Mouse (Mus musculus) midbrain, embryonic 12.5 days (tissue): Measurements from ENCODE around the gene Cox6a1. TPM values are rescaled to one million over a fixed set of nuclear protein-coding genes. Genes with fewer than 3 reads are reported as not detected.

Source experiments
- ATAC-seq: fragments of 200-750 bp; cut with Nextera tagmentation; 2 replicates; pipeline ENCODE4 v1.8.0; 2017; ENCODE audit warnings: low read depth, moderate TSS enrichment, moderate library complexity; ENCODE audit not compliant: low FRiP score
- H3K27ac ChIP-seq: fragments of 300-500 bp; sonication (generic); replicated peaks from 2 replicates; pipeline ENCODE4 v1.5.1; 2016; ENCODE audit warnings: mild to moderate bottlenecking
- H3K27me3 ChIP-seq: fragments of 300-500 bp; sonication (generic); 2 replicates; pipeline ENCODE4 v1.6.1; 2016; ENCODE audit warnings: mild to moderate bottlenecking
- H3K36me3 ChIP-seq: fragments of 300-500 bp; sonication (generic); 2 replicates; pipeline ENCODE4 v1.6.1; 2016
- H3K4me1 ChIP-seq: fragments of 300-500 bp; sonication (generic); 2 replicates; pipeline ENCODE4 v1.6.1; 2016
- H3K4me2 ChIP-seq: fragments of 300-500 bp; sonication (generic); replicated peaks from 2 replicates; pipeline ENCODE4 v1.6.1; 2016; ENCODE audit warnings: mild to moderate bottlenecking, moderate library complexity
- H3K4me3 ChIP-seq: fragments of 300-500 bp; sonication (generic); 2 replicates; pipeline ENCODE4 v1.5.1; 2016; ENCODE audit warnings: mild to moderate bottlenecking
- H3K9ac ChIP-seq: fragments of 300-500 bp; sonication (generic); replicated peaks from 2 replicates; pipeline ENCODE4 v1.6.1; 2016; ENCODE audit warnings: mild to moderate bottlenecking, moderate library complexity
- H3K9me3 ChIP-seq: fragments of 300-500 bp; sonication (generic); 2 replicates; pipeline ENCODE4 v1.6.1; 2016; ENCODE audit warnings: mild to moderate bottlenecking
- WGBS: fragments of 180-500 bp; shearing (Covaris S2); methylation state at CpG from one replicate; pipeline ENCODE4 v1.1.7; 2016; 5-methylcytosine and 5-hydroxymethylcytosine counted together
- polyA plus RNA-seq: library from polyadenylated mRNA; unstranded; fragments of >200 nt; fragmentation: Nextera tagmentation; extraction: Ambion mirVana; gene quantifications from 2 replicates; pipeline ENCODE4 v1.2.1, GENCODE M21; 2016

Gene Cox6a1
- polyA plus RNA-seq, 1 experiment from 2014 or later = 768 TPM

- WGBS = 38% methylated on average over 9 of the region's 9 CpGs
- H3K4me3 ChIP-seq = no peak overlapping the region
- H3K9ac ChIP-seq = no peak overlapping the region
- no peak overlapping the region for H3K4me2 ChIP-seq
- H3K27me3 ChIP-seq = no peaks in the 10 kb centered on the region
- 0 out of 2 replicates have a peak, but pooled peaks have one; percentile 23 for ATAC-seq
- H3K27ac ChIP-seq = peak overlapping the region; percentile 65
- no peaks in the 10 kb centered on the region for H3K9me3 ChIP-seq
- peaks cover 23% of the 10 kb centered on the region for H3K4me1 ChIP-seq
- no peaks in the 10 kb centered on the region for H3K36me3 ChIP-seq
Measured at GRCm38 (mm10) chr5:115371736-115372135, 23.0 kb upstream of the Cox6a1 start.

GRCm38 (mm10) chr5:115364782-115365181 is 16.0 kb upstream of the Cox6a1 start:
- WGBS = 85% methylated on average over 4 of the region's 4 CpGs
- no peak overlapping the region for H3K27ac ChIP-seq

DNA sequence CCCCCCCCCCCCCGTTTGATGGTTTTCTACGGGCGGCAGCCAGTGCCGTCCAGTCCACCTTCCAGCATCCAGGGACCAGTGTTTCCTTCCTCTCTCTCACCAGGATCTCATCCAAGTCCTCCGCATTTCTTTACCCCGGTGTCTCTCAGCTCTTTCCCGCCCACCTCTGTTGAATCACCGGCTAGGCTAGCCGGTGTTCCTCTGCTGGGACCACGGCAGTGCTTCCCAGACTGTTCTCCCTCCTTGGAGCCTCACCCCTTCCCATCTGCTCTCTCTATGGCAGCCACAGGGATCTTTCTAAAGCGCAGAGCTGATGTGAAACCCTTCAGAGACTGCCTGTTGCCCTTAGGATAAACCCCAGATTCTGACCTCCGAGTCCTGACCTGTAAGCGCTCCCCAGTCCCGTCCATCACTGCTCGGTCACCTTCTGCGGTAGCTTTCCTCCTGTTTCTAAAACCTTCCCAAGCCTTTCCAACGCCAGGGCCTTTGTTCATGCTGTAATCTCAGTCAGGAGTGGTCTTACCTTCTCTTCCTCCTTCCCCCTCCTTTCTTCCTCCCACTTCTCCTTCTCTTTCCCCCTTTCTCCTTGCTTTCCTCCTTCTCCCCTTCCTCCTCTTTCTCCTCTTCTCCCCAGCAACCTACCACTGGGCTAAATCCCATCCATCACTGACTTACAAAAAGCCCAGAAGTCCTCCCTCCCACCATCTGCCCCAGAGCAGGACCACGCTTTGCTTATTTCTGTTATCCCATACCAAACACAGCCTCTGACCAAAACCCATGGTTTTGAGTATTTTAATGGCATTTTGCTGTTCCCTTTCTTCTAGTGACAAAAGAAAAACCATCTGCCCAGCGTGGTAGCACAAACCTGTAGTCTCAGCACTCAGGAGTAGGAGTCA is 14.3 kb upstream of the Cox6a1 start:
- no peak overlapping the region for H3K4me3 ChIP-seq
- H3K27ac ChIP-seq = peak overlapping the region; percentile 70
- no peak overlapping the region; the same call in 1 of the 2 replicates for H3K4me2 ChIP-seq
- H3K27me3 ChIP-seq = no peaks in the 10 kb centered on the region
- H3K9me3 ChIP-seq = no peaks in the 10 kb centered on the region
- H3K36me3 ChIP-seq = no peaks in the 10 kb centered on the region
- WGBS = 17% methylated on average over 19 of the region's 19 CpGs
- peaks cover 17% of the 10 kb centered on the region for H3K4me1 ChIP-seq
- ATAC-seq = no peak
- H3K9ac ChIP-seq = no peak overlapping the region

More at GRCm38 (mm10) chr5:115364782-115365181, 16.0 kb upstream of the Cox6a1 start:
- Histone ChIP-seq H3K36me3 (no peaks in the 10 kb centered on the region), H3K4me2 (no peak overlapping the region), H3K27me3 (no peaks in the 10 kb centered on the region), H3K9me3 (no peaks in the 10 kb centered on the region), H3K4me1 (peaks cover 14% of the 10 kb centered on the region), H3K4me3 (no peak overlapping the region), H3K9ac (no peak overlapping the region)
- no peak for ATAC-seq

- Histone ChIP-seq H3K27me3 (no peaks in the 10 kb centered on the region), H3K36me3 (no peaks in the 10 kb centered on the region), H3K27ac (0 out of 2 replicates have a peak overlapping the region, but pooled peaks have one; percentile 35), H3K9me3 (no peaks in the 10 kb centered on the region), H3K4me2 (no peak overlapping the region), H3K9ac (no peak overlapping the region), H3K4me1 (peaks cover 17% of the 10 kb centered on the region), H3K4me3 (no peak overlapping the region)
- no peak for ATAC-seq
- 47% methylated on average over 7 of the region's 7 CpGs for WGBS
Measured at GRCm38 (mm10) chr5:115362216-115362615, 13.4 kb upstream of the Cox6a1 start.

GRCm38 (mm10) chr5:115359851-115360372 is 11.1 kb upstream of the Cox6a1 start:
- H3K9me3 ChIP-seq = no peaks in the 10 kb centered on the region
- no peak for ATAC-seq
- H3K36me3 ChIP-seq = no peaks in the 10 kb centered on the region
- H3K9ac ChIP-seq = no peak overlapping the region
- no peak overlapping the region for H3K4me2 ChIP-seq
- H3K4me1 ChIP-seq = peaks cover 17% of the 10 kb centered on the region
- H3K4me3 ChIP-seq = no peak overlapping the region
- H3K27ac ChIP-seq = no peak overlapping the region; the same call in 1 of the 2 replicates
- whole genome bisulfite sequencing = 73% methylated on average over 5 of the region's 5 CpGs
- no peaks in the 10 kb centered on the region for H3K27me3 ChIP-seq

GRCm38 (mm10) chr5:115359438-115359837 is 10.7 kb upstream of the Cox6a1 start:
- Histone ChIP-seq H3K36me3 (no peaks in the 10 kb centered on the region), H3K9ac (no peak overlapping the region), H3K4me2 (no peak overlapping the region), H3K4me3 (no peak overlapping the region), H3K27ac (no peak overlapping the region), H3K4me1 (peaks cover 17% of the 10 kb centered on the region), H3K27me3 (no peaks in the 10 kb centered on the region), H3K9me3 (no peaks in the 10 kb centered on the region)
- ATAC-seq = no peak
- 86% methylated on average over 8 of the region's 8 CpGs for WGBS

GRCm38 (mm10) chr5:115358872-115359271 is 10.1 kb upstream of the Cox6a1 start:
- no peak overlapping the region for H3K9ac ChIP-seq
- no peak for ATAC-seq
- no peaks in the 10 kb centered on the region for H3K27me3 ChIP-seq
- peaks cover 19% of the 10 kb centered on the region for H3K4me1 ChIP-seq
- no peak overlapping the region for H3K4me2 ChIP-seq
- no peaks in the 10 kb centered on the region for H3K36me3 ChIP-seq
- H3K9me3 ChIP-seq = no peaks in the 10 kb centered on the region
- 4% methylated on average over 12 of the region's 12 CpGs for WGBS
- H3K27ac ChIP-seq = no peak overlapping the region
- H3K4me3 ChIP-seq = no peak overlapping the region

- H3K27me3 ChIP-seq = no peaks in the 10 kb centered on the region
- no peak overlapping the region for H3K4me2 ChIP-seq
- 0 out of 2 replicates have a peak, but pooled peaks cover 11% of the 10 kb centered on the region for H3K4me1 ChIP-seq
- H3K4me3 ChIP-seq = no peak overlapping the region
- 65% methylated on average over 13 of the region's 13 CpGs for WGBS
- no peak for ATAC-seq
- H3K36me3 ChIP-seq = no peaks in the 10 kb centered on the region
- H3K9me3 ChIP-seq = no peaks in the 10 kb centered on the region
- no peak overlapping the region for H3K9ac ChIP-seq
- no peak overlapping the region for H3K27ac ChIP-seq
Measured at GRCm38 (mm10) chr5:115355070-115355469, 6.3 kb upstream of the Cox6a1 start.

DNA sequence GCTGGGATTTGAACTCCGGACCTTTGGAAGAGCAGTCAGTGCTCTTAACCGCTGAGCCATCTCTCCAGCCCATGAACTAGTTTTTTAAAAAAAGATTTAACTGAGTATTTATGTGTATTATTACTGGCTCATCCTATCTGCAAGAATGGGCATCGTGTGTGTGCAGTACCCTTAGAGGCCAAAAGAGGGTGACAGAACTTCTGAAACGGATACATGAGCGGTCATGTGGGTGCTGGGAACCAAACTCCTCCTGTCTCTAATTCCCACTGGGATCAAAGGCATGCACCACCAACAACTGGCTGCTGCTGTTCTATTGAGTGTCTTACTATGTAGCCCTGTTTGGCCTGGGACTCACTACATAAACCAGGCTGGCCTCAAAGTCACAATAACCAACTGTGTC is 2.6 kb upstream of the Cox6a1 start:
- no peak overlapping the region for H3K27ac ChIP-seq
- H3K36me3 ChIP-seq = peaks cover under 1% of the 10 kb centered on the region; the same call in 1 of the 2 replicates
- no peaks in the 10 kb centered on the region for H3K27me3 ChIP-seq
- ATAC-seq = no peak
- H3K4me1 ChIP-seq = peaks cover 26% of the 10 kb centered on the region
- H3K4me2 ChIP-seq = no peak overlapping the region
- H3K9ac ChIP-seq = no peak overlapping the region
- WGBS = 85% methylated on average over 5 of the region's 5 CpGs
- no peaks in the 10 kb centered on the region for H3K9me3 ChIP-seq
- no peak overlapping the region for H3K4me3 ChIP-seq

DNA sequence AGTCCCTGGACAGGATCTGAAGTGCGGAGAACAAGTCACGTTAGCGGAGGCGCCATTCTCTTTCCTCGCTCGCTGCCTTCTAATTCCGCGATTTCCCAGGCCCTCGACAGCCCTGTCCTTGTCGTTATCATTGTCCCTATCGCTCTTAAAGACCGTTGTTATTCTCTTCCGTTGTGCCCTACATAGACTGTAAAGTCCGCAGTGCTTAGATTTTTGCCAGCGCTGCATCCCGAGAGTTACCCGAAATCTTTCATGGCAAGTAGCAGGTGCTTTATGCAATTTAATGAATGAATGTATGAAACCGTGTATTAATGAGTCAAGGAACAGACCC is 409 bp upstream of the Cox6a1 start:
- H3K9ac ChIP-seq = peak overlapping the region; percentile 91
- H3K36me3 ChIP-seq = peaks cover 21% of the 10 kb centered on the region
- H3K9me3 ChIP-seq = no peaks in the 10 kb centered on the region
- ATAC-seq = peak; percentile 64
- peak overlapping the region; percentile 92 for H3K4me3 ChIP-seq
- peak overlapping the region; percentile 83 for H3K27ac ChIP-seq
- no peaks in the 10 kb centered on the region for H3K27me3 ChIP-seq
- 2% methylated on average over 18 of the region's 18 CpGs for WGBS
- H3K4me2 ChIP-seq = peak overlapping the region; percentile 98
- peaks cover 26% of the 10 kb centered on the region for H3K4me1 ChIP-seq

- H3K9me3 ChIP-seq = no peaks in the 10 kb centered on the region
- peaks cover 21% of the 10 kb centered on the region for H3K4me1 ChIP-seq
- H3K36me3 ChIP-seq = peaks cover 37% of the 10 kb centered on the region
- peak overlapping the region; percentile 0; the same call in 1 of the 2 replicates for H3K9ac ChIP-seq
- H3K4me2 ChIP-seq = peak overlapping the region; percentile 98
- ATAC-seq = no peak
- H3K27ac ChIP-seq = 0 out of 2 replicates have a peak overlapping the region, but pooled peaks have one; percentile 0
- no peaks in the 10 kb centered on the region for H3K27me3 ChIP-seq
- peak overlapping the region; percentile 92 for H3K4me3 ChIP-seq
- WGBS = 6% methylated on average over 5 of the region's 5 CpGs
Measured at GRCm38 (mm10) chr5:115347564-115347963, 1.2 kb downstream of the Cox6a1 start.
